Mouse (Mus musculus) fibroblast of lung, adult 2 months (primary cell): ENCODE measurements around the gene Cdc42bpg.
"Not testable (repeated sequence)": the region's sequence is repeated elsewhere in the genome, so short reads cannot be mapped to it uniquely, and the experiment has no call there.

Source experiments
- DNase-seq: peaks from one replicate; pipeline ENCODE4 v3.0.0-alpha.2; 2011; ENCODE audit warnings: low read depth

Gene Cdc42bpg

DNA sequence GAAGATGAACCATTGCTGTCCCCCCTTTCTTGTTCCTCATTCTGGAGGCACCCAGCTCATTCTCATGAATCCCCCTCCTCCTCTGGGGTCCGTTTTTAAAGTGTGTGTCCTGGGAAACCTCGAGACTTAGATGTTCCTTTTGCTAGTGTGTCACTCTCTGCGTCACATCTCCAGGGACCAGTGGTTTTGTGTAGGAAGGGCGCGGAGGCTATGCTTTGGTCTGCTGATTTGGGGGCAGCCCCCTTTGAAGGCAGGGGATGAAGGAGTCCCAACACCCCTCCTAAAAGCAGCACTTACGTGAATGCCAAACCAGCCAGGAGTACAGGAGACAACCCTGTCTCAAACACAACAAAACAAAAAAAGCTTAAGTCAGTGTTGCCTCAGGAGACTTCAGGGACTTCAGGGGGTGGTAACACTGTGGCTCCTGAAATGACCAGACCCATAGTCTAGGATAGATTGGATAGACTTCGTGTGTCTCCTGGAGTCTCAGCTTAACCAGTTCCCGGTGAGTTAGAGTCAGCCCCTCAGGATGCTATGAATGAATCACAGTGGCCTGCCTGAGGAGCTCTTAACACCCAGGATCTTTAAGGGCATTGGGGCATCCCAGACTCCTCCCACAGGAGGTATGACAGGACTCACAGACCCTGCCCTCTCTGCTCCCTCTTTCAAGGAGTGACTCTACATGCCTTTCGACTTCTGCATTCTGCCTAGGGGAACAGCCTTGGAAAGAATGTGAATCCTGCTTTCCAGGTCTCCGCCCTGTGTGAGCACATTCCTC lies 28.4 kb upstream of the Cdc42bpg start:
- peak; percentile 68 for DNase-seq

DNA sequence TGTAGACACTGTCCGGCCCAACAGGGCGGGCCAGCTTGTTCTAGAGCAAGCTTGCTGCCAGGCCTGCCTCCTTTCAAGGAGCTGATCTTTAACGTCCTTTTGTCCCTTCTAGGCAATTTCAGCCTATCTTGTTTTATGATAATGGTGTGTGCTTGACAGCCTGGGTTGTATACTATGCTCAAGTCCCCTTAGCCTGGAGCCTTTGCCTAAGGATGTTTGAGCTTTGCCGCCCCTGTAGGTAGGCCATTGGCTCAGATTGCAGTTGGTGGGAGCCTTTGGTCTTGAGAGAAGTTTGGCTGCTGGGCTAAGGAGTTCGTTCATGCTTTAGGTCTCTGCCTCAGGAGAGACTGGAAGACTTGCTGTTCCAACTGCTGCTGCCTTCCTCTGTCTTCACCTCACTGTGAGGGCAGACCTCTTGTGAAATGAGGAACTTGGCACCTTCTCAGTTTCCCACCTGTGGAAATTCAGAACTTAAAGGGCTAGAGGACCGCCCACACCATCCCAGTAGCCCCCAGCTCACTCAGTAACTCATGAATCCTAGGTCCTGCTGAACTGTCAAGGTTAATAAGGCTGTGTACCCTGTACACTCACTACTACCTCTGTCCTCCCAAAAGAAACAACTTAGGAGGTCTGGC lies 27.7 kb upstream of the Cdc42bpg start:
- no peak for DNase-seq

DNA sequence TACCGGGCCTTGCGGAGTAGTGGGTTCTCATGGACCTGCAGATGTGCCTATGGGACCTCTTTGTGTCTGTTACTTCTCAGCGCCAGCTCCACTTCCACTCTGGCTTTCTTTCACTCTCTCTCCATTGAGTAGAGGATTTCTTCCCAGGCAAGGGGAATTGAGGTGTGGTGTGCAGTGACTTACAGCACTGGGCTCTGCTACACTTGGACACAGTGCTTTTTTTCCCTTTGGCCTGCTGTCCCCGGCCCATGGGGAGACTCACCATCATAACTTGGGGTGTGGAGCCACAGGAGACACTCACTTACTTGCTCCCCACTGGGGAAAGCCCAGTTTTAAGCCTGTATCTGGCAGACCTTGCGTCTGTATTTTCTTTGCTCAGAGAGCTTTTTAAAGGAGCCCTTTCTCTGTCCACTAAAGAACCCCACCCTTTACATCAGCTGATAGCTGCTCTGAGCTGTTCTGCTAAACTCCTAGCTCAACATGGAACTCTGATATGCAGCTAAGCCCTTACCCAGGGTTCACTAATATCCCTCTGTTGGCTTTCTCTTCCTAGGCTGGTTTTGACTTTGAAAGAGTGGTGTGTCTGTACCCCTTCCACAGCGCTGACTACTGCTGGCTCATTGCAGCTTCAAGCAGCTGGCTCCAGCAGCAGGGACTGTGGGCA lies 26.6 kb upstream of the Cdc42bpg start:
- DNase-seq: no peak

DNA sequence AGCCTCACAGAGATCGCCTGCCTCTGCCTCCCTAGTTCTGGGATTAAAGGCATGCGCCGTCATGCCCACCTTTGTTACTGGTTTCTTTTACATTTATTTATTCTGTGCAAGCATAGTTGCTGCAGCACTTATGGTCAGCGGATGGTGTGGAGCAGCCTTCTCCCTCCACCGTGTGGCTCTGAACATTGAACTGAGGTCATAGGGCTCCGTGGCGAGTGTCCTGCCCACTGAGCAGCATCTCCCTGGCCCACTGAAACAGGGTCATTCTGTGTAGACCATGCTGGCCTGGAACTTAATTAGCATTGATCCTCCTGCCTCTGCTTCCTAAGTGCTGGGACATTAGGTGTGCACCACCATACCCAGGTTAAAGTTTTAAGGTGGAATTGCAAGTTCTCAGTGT lies 25.7 kb upstream of the Cdc42bpg start:
- DNase-seq: no peak

DNA sequence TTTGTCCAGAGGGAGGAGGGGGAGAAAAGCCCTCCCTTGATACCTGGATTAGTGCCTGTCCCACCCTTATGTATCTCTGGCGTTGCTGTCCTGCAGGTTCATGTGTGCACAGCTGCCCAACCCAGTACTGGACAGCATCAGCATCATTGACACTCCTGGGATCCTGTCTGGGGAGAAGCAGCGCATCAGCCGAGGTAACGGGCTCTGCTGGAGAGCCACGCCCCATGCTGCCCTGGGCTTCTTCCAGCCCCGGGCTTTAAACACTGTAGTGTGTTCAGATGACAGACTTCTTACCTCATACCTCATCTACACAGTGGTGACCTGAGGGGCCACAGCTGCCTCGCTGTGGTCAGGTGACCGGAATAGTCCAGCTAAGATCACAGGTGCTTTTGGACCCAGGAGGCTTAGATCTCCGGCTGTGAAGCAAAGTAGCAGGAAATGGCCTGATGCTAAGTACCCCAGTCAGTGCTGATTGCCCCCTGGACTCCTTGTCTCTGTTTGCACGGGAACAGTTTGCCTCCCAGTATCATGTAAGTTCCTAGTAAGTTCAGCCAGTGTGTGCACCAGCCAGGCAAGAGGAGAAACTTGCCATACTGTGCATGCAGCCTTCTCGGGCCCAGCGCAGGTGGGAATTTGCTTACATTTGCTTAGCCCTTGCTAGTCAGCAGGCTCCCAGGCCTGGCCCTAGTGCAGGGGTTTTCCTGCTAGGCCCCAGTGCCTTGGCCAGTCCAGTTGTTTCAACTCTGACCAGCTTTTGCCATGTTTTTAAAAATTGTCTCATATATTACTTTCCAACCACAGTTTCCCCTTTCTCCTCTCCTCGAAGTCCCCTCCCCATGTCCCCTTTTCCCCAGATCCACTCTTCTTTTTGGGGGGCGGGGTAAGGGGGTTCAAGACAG lies 24.9 kb upstream of the Cdc42bpg start:
- no peak for DNase-seq

DNA sequence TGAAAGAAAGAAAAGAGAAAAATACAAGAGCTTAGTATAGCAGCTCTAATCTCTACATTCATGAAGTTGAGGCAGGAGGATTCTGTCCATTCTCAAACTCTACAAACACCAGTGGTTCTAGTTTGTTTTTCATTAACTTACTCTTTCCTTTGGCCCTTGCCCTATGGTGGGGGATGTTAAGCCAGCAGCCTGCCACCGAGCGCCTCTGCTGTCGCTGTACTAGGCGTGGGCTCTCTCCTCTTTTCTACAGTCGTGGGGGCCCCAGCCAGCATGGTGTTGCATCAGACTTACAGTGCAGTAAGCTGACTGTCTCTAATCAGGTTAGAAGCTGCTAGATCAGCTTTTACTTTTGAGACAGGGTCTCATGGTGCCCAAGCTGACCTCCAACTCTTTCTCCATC lies 23.3 kb upstream of the Cdc42bpg start:
- no peak for DNase-seq

DNA sequence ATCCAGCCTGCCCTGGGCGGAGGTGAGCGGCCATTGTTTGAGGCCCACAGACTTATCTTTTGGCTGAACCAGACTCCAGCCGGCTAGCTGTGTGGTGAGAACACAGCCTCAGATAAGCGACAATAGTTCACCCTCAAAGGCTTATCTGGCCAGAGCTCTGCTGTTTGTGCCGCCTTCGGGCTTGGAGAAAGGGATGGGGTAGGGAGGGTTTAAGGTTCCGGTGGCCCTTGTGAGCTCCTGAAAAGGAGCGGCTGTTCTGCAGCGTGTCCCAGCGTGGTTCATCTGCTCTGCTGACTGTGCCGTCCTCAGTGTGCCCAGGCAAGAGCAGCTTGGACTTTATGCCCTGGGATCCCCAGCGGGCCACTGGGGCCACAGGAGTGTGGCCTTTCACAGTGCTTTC lies 21.8 kb upstream of the Cdc42bpg start:
- DNase-seq: no peak

DNA sequence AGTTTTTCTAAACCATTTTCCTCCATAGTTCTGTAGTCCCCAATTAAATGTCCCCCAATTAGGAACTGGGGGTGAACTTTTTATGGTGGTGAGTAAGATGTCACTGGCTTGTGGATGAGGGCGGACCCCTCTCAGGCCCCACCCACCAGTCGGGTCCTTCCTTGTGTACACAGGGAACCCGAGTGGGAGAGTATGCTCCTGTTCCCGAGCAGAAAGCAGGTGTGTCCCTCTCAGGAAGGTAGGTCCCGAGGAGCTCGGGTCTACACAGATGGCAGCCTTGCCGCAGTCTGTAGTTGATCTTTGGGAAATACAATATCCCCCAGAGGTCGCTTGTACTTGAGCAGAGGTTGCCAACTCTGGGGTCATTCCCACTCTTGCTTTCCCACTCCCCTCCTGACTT lies 21.0 kb upstream of the Cdc42bpg start:
- no peak for DNase-seq

DNA sequence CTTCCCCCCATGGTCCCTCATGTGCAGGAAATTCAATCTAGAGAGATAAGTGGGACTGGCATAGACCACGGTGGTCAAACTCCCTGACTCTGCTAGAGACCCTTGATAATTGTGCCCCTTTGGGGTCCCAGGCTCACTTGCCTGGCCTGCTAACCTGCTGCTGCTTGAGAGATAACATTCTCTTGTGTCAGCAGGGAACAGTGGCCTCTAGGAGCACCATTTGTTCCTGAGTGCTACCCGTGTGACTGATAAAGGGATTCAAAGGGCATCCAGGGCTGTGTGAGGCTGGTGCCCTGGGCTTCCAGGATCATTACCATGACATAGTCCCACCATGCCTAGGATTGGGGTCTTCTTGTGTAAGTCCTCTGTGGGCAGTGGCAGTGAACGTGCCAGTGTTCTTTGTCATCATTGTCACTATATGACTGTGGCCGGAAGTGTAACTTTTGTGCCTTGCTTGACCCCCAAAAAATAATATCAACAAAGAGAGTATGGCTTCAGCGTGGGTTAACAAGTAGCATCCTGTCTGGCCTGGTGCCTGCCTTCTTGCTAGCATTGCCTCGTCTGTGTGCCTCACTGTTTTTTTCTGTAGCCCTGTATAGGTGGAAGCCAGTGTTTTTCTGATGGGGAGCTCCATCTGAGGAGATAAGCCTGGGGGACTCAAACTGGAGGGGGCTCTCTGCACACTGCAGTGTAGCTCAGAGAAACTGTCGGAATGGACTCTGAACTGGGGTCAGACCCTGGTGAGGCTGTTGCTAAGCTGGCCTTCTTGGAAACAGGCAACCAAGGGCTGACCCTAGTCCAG lies 20.4 kb upstream of the Cdc42bpg start:
- DNase-seq: no peak

DNA sequence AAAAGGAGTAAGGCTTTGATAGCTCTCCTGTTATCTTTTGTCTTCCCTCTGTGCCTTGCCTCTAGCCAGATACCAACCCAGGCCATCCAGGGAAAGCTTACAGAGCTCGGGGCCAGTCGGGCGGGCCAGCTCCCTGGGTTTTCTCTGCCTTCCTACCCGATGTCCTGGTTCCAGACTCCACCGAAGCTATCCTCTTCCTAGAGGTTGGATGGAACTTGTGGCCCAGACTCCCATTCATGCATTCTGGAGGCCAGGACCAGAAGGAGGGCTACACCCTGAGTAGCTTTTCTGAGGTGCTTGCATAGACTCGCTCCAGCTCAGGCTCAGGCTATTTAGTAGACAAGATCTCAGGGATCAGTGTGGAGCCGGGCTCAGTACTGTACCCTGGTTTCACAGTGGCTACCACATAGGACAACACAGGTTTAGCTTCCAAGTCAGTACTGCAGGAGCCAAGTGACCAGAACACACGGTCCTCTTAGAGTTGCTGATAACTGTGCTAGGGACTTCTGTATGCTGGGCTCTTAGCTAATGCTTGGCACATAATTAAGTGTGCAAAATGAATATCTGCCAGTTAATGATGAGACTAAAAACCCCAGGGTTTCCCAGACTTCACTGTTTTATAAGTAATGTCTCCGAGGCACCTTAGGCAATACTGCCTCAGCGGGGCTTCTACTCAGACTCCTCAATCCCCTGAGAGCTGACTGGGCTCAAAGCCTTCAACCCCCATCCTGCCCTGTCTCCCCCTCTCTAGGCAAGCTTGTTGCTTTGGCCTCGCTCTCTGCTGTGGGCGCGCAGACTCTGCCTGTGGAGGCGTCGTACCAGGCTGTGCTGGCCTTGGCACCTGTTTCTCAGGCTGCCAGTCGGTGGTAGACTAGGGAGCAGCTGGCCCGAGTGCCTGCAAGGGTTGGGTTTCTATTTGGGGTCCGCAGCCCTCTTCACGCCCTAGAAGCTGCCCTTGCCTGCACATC lies 19.5 kb upstream of the Cdc42bpg start:
- DNase-seq: no peak

DNA sequence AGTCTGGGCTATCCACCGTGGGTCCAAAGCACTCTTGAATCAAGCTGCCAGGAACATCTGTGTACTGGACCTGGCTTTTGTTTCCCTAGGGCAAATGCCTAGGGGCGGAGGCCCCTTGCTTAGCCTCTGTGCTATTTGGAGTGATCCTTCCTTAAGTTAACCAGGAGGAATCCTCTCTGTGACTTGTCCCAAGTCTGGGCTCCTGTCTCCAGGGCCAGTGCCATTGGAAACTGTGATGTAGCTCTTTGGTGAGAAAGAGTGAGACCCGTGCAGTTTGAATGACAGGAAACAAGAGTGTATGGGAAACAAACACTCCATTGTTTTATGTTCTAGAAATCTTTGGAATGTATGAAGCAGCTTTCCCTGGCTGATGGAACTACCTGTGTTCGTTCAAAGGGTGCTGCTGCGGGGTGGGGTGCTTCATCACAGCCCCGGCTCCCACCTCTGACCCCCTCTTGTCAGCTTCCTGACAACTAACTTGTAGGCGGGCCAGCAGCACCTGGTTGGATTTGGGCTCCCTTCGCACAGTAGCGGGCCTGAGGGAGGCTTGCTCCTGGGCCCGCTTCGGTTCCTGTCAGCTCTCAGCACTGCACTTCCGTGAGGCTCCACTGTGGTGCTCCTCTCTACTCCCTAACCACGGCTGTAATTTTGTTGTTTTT lies 17.9 kb upstream of the Cdc42bpg start:
- no peak for DNase-seq

DNA sequence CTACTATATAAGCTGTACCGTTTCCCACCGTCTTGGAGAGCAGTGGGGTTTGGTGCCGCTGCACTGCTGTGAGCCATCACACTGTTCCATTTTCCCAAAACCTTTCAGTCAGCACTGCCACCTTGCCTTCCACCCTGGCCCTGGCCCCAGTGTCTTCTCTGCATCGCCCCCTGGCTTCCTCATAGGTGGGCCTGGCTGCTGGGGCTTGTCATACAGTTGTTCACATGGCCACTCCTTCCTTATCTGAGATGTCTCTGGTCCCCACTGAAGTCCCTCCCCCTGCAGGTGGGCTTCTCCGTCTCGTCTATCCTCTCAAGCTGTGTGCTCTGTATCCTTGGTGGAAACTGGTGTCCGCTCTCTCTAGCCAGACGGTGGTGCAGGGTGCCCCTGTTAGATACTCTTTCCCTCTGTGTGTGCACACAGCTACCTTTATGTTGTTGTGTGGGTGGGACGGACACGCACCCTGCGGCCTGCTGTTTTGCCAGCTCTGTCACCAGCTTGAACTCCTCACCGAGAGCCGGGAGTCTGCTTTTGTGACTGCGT lies 16.5 kb upstream of the Cdc42bpg start:
- DNase-seq: no peak

DNA sequence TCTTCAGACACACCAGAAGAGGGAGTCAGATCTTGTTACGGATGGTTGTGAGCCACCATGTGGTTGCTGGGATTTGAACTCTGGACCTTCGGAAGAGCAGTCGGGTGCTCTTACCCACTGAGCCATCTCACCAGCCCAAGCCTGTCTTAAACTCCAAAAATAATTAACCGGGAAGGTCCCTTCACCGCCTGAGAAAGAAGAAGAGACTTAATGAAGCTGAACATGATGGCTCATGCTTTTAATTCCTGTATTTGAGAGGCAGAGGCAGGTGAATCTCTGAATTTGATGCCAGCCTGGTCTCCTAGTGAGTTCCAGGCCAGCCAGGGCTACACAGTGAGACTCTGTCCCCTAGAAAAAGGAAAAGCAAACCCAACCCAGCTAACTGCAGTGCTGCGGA lies 15.5 kb upstream of the Cdc42bpg start:
- not testable (repeated sequence) for DNase-seq

DNA sequence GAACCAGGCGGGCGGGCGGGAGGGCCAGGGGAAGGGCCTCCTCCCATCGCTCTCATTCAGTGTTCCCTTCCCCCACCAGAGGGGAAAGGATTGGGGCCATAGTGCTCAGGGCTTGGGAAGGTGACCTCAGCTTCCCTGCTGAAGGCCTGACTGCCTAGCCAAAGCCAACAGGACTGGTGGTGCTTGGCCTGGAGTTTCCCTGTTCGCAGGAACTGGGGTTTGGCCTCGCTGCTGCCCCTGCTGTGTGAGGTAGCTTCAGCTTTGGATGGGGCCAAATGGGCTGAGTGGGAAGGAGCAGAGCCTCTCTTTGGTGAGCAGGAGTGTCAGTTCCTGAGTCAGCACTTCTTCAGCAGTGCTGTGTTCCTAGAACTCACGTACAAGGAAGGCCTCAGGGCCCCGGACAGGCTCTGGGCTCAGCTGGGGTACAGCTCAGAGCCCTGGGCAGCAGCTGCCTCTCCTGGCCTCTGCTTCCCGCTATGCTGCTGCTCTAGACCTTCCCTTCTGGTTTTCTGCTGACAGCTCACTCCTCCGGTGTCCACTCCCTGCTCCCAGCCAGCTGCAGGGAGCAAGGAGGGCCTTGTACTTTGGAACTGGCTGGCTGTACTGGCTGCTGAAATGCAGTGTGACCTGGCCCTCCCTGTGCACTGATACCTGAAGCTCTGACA lies 15.0 kb upstream of the Cdc42bpg start:
- no peak for DNase-seq

DNA sequence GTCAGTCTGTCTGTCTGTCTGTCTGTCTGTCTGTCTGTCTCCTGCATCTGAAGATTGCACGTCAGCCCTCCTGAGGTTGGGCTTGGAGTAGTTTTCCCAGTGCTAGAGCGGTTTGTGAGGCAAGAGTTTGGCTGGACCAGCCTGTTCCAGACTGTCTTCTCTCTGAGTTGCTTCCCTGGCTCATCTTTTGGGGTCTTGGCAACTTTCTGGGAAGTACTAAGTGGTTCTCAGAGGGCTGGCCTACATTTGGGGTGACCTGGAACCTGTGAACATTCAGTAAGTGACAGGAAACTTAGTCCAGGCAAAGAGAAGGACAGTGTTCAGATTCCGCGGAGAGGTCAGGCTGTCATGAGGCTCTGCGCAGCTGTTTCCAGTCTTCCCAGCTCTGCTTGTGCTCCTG lies 14.0 kb upstream of the Cdc42bpg start:
- no peak for DNase-seq

DNA sequence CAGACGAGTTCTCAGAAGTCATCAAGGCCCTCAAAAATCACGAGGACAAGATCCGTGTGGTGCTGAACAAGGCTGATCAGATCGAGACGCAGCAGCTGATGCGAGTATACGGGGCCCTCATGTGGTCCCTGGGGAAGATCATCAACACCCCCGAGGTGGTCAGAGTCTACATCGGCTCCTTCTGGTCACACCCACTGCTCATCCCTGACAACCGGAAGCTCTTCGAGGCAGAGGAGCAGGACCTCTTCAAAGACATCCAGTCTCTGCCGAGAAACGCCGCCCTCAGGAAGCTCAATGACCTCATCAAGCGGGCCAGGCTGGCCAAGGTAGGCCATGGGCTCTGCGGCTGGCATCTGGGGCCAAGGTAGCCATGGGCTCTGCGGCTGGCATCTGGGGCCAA lies 12.0 kb upstream of the Cdc42bpg start:
- no peak for DNase-seq

DNA sequence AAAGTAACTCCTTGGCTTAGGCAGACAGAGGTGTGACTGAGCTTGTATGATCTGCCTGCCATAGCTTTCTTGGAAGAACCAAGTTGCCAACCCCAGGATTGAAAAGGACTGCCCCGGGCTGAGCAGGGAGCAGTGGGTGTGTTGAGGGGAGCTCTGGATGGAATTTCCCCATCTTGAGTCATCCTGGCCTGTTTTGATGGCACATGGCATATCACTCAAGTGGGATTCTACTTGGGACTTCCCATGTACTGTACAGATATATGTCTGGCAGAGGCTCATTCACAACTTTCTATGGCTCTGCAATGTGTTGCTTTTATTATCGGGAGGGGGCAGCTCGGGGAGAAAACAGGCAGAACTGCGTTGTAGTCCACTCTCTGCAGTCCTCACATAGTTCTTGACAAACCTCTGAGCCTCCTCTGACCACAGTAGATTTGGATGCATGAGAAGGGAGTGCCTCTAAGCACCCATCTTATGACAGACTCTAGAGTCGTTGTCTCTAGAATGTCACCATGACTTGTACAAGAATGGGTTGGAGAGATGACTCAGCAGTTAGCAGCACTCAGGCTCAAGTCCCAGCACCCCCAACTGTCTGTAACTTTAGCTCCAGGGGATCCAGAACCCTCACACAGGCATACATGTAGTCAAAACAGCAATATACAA lies 9.6 kb upstream of the Cdc42bpg start:
- DNase-seq: no peak

DNA sequence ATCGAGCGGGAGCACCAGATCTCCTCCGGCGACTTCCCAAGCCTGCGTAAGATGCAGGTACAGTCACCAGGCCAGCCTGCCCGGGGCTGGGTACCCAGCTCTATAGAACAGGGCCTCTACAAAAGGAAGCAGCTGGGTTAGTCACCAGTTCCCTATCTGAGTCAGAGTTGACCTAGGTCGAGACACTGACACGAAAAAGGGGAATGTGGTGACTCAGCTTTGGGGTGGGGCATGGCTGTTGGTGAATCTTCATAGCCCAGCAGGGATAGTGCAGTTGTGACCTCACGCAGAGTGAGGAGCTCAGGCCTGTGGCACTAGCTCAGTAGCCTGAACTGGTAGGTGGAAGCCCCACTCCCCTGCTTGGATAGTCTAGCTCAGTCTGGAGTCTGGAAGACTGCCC lies 8.6 kb upstream of the Cdc42bpg start:
- no peak for DNase-seq
